Mouse (Mus musculus) heart, embryonic 12.5 days (tissue): Measurements from ENCODE around the gene Apeh. TPM values are rescaled to one million over a fixed set of nuclear protein-coding genes. Genes with fewer than 3 reads are reported as not detected.

Experiments
- ATAC-seq: fragments of 200-750 bp; cut with Nextera tagmentation; 2 replicates; pipeline ENCODE4 v1.8.0; 2017; ENCODE audit warnings: moderate TSS enrichment, moderate library complexity; ENCODE audit not compliant: insufficient number of reproducible peaks, low FRiP score
- H3K27ac ChIP-seq: fragments of 300-500 bp; sonication (generic); 2 replicates; pipeline ENCODE4 v1.5.1; 2016; ENCODE audit warnings: mild to moderate bottlenecking, moderate library complexity; ENCODE audit not compliant: poor library complexity, severe bottlenecking
- H3K27me3 ChIP-seq: fragments of 300-500 bp; sonication (generic); replicated peaks from 2 replicates; pipeline ENCODE4 v1.6.1; 2016; ENCODE audit warnings: mild to moderate bottlenecking, moderate library complexity
- H3K36me3 ChIP-seq: fragments of 300-500 bp; sonication (generic); 2 replicates; pipeline ENCODE4 v1.6.1; 2016; ENCODE audit warnings: mild to moderate bottlenecking, moderate library complexity
- H3K4me1 ChIP-seq: fragments of 300-500 bp; sonication (generic); replicated peaks from 2 replicates; pipeline ENCODE4 v1.6.1; 2016; ENCODE audit warnings: mild to moderate bottlenecking
- H3K4me2 ChIP-seq: fragments of 300-500 bp; sonication (generic); 2 replicates; pipeline ENCODE4 v1.6.1; 2016; ENCODE audit warnings: mild to moderate bottlenecking, moderate library complexity
- H3K4me3 ChIP-seq: fragments of 300-500 bp; sonication (generic); 2 replicates; pipeline ENCODE4 v1.5.1; 2016; ENCODE audit warnings: mild to moderate bottlenecking
- H3K9ac ChIP-seq: fragments of 300-500 bp; sonication (generic); 2 replicates; pipeline ENCODE4 v1.6.1; 2016; ENCODE audit warnings: mild to moderate bottlenecking, moderate library complexity
- H3K9me3 ChIP-seq: fragments of 300-500 bp; sonication (generic); replicated peaks from 2 replicates; pipeline ENCODE4 v1.6.1; 2016; ENCODE audit warnings: mild to moderate bottlenecking, moderate library complexity
- WGBS: fragments of 180-500 bp; shearing (Covaris S2); methylation state at CpG from one replicate; pipeline ENCODE4 v1.1.7; 2016; 5-methylcytosine and 5-hydroxymethylcytosine counted together
- polyA plus RNA-seq: library from polyadenylated mRNA; unstranded; fragments of >200 nt; fragmentation: Nextera tagmentation; extraction: Ambion mirVana; gene quantifications from 2 replicates; pipeline ENCODE4 v1.2.1, GENCODE M21; 2016

Gene Apeh
- polyA plus RNA-seq, 1 experiment from 2014 or later = 51.1 TPM

- H3K27ac ChIP-seq = peak within 1 kb of the TSS; percentile 71
- peak; percentile 81 for ATAC-seq
- H3K9ac ChIP-seq = peak within 1 kb of the TSS; percentile 97
- peaks cover 49% of the 10 kb centered on the region for H3K27me3 ChIP-seq
- H3K36me3 ChIP-seq = peaks cover 18% of the 10 kb centered on the region
- 73% methylated on average over 5 of the region's 5 CpGs for WGBS
- no peaks in the 10 kb centered on the region for H3K9me3 ChIP-seq
- H3K4me1 ChIP-seq = peaks cover 35% of the 10 kb centered on the region
- peak within 1 kb of the TSS; percentile 86 for H3K4me3 ChIP-seq
- H3K4me2 ChIP-seq = peak within 1 kb of the TSS; percentile 94
These were observed 14.2 kb downstream of the Apeh start, which contains the start of gene Mst1 for GRCm38 (mm10) chr9:108080168-108080567. TSS of gene Mst1 (plus strand) at chr9:108080436.

- Histone ChIP-seq H3K4me2 (no peak overlapping the region), H3K27ac (peak overlapping the region; percentile 66), H3K27me3 (no peaks in the 10 kb centered on the region), H3K4me3 (no peak overlapping the region), H3K9me3 (no peaks in the 10 kb centered on the region), H3K9ac (peak overlapping the region; percentile 26), H3K4me1 (peaks cover 33% of the 10 kb centered on the region), H3K36me3 (peaks cover 29% of the 10 kb centered on the region)
- 59% methylated on average over 7 of the region's 7 CpGs for WGBS
- ATAC-seq = peak; percentile 36; the same call in 1 of the 2 replicates
These were observed 21.1 kb downstream of the Apeh start for GRCm38 (mm10) chr9:108073141-108073930.

- Histone ChIP-seq H3K9me3 (no peaks in the 10 kb centered on the region), H3K27ac (peak overlapping the region; percentile 66), H3K36me3 (peaks cover 31% of the 10 kb centered on the region), H3K27me3 (no peaks in the 10 kb centered on the region), H3K4me1 (peaks cover 28% of the 10 kb centered on the region), H3K4me3 (no peak overlapping the region), H3K9ac (no peak overlapping the region), H3K4me2 (no peak overlapping the region)
- 42% methylated on average over 9 of the region's 9 CpGs for WGBS
- ATAC-seq = no peak
These were observed 21.9 kb downstream of the Apeh start for GRCm38 (mm10) chr9:108072481-108072924.

- H3K27ac ChIP-seq = peak overlapping the region; percentile 66
- H3K9me3 ChIP-seq = no peaks in the 10 kb centered on the region
- H3K4me1 ChIP-seq = peaks cover 28% of the 10 kb centered on the region
- H3K9ac ChIP-seq = no peak overlapping the region
- 59% methylated on average over 4 of the region's 4 CpGs for WGBS
- peaks cover 28% of the 10 kb centered on the region for H3K36me3 ChIP-seq
- H3K4me2 ChIP-seq = no peak overlapping the region
- H3K27me3 ChIP-seq = no peaks in the 10 kb centered on the region
- H3K4me3 ChIP-seq = no peak overlapping the region
- ATAC-seq = no peak
These were observed 22.6 kb downstream of the Apeh start for GRCm38 (mm10) chr9:108071801-108072200.

- no peaks in the 10 kb centered on the region for H3K27me3 ChIP-seq
- ATAC-seq = no peak
- H3K4me2 ChIP-seq = no peak overlapping the region
- H3K4me3 ChIP-seq = no peak overlapping the region
- no peak overlapping the region for H3K9ac ChIP-seq
- H3K4me1 ChIP-seq = peaks cover 28% of the 10 kb centered on the region
- H3K27ac ChIP-seq = no peak overlapping the region
- 92% methylated on average over 7 of the region's 7 CpGs for WGBS
- H3K36me3 ChIP-seq = peaks cover 34% of the 10 kb centered on the region
- no peaks in the 10 kb centered on the region for H3K9me3 ChIP-seq
These were observed 24.9 kb downstream of the Apeh start for GRCm38 (mm10) chr9:108069529-108069928.

- Histone ChIP-seq H3K9ac (no peak overlapping the region), H3K27ac (no peak overlapping the region), H3K4me2 (no peak overlapping the region), H3K4me3 (no peak overlapping the region), H3K9me3 (no peaks in the 10 kb centered on the region), H3K27me3 (no peaks in the 10 kb centered on the region), H3K4me1 (peaks cover 28% of the 10 kb centered on the region), H3K36me3 (peaks cover 40% of the 10 kb centered on the region)
- ATAC-seq = no peak
- WGBS = 86% methylated on average over 9 of the region's 9 CpGs
These were observed 25.4 kb downstream of the Apeh start for GRCm38 (mm10) chr9:108069007-108069406.

- H3K36me3 ChIP-seq = peaks cover 51% of the 10 kb centered on the region
- H3K27me3 ChIP-seq = no peaks in the 10 kb centered on the region
- H3K4me3 ChIP-seq = no peak overlapping the region
- no peak overlapping the region for H3K4me2 ChIP-seq
- WGBS = 23% methylated on average over 8 of the region's 8 CpGs
- H3K9me3 ChIP-seq = no peaks in the 10 kb centered on the region
- ATAC-seq = 0 out of 2 replicates have a peak, but pooled peaks have one; percentile 14
- H3K9ac ChIP-seq = no peak overlapping the region
- no peak overlapping the region for H3K27ac ChIP-seq
- H3K4me1 ChIP-seq = peaks cover 17% of the 10 kb centered on the region
These were observed 26.5 kb downstream of the Apeh start for GRCm38 (mm10) chr9:108067900-108068299.

- 82% methylated on average over 7 of the region's 7 CpGs for WGBS
These were observed 27.2 kb downstream of the Apeh start for GRCm38 (mm10) chr9:108067199-108067598.

GRCm38 (mm10) chr9:108065491-108066011 is 28.9 kb downstream of the Apeh start:
- Histone ChIP-seq H3K4me2 (no peak overlapping the region), H3K4me1 (peaks cover 6% of the 10 kb centered on the region; the same call in 1 of the 2 replicates), H3K4me3 (no peak overlapping the region), H3K9ac (no peak overlapping the region), H3K27me3 (no peaks in the 10 kb centered on the region), H3K36me3 (peaks cover 56% of the 10 kb centered on the region), H3K27ac (no peak overlapping the region), H3K9me3 (no peaks in the 10 kb centered on the region)
- WGBS = 30% methylated on average over 5 of the region's 5 CpGs
- no peak for ATAC-seq

More at GRCm38 (mm10) chr9:108067199-108067598, 27.2 kb downstream of the Apeh start:
- H3K36me3 ChIP-seq = peaks cover 58% of the 10 kb centered on the region
- H3K9me3 ChIP-seq = no peaks in the 10 kb centered on the region
- no peaks in the 10 kb centered on the region for H3K27me3 ChIP-seq
- H3K27ac ChIP-seq = no peak overlapping the region
- H3K4me1 ChIP-seq = peaks cover 11% of the 10 kb centered on the region
- ATAC-seq = no peak
- H3K4me2 ChIP-seq = no peak overlapping the region
- H3K4me3 ChIP-seq = no peak overlapping the region
- no peak overlapping the region for H3K9ac ChIP-seq

GRCm38 (mm10) chr9:108063361-108063760 is 31.0 kb downstream of the Apeh start:
- H3K27me3 ChIP-seq = no peaks in the 10 kb centered on the region
- no peak overlapping the region for H3K27ac ChIP-seq
- H3K4me1 ChIP-seq = peaks cover 11% of the 10 kb centered on the region; the same call in 1 of the 2 replicates
- peaks cover 64% of the 10 kb centered on the region for H3K36me3 ChIP-seq
- no peak for ATAC-seq
- H3K4me2 ChIP-seq = no peak overlapping the region
- no peak overlapping the region for H3K4me3 ChIP-seq
- no peak overlapping the region for H3K9ac ChIP-seq
- H3K9me3 ChIP-seq = no peaks in the 10 kb centered on the region
- WGBS = 85% methylated on average over 12 of the region's 12 CpGs

GRCm38 (mm10) chr9:108062142-108062541 is 32.3 kb downstream of the Apeh start:
- Histone ChIP-seq H3K9ac (no peak overlapping the region), H3K4me1 (peaks cover 8% of the 10 kb centered on the region; the same call in 1 of the 2 replicates), H3K27me3 (no peaks in the 10 kb centered on the region), H3K9me3 (no peaks in the 10 kb centered on the region), H3K36me3 (peaks cover 75% of the 10 kb centered on the region), H3K4me2 (no peak overlapping the region), H3K27ac (no peak overlapping the region), H3K4me3 (no peak overlapping the region)
- ATAC-seq = no peak
- 75% methylated on average over 3 of the region's 3 CpGs for WGBS
